Mouse (Mus musculus) MEL (cell line): ENCODE results near the gene Bicdl1. TPM values are rescaled to one million over a fixed set of nuclear protein-coding genes. Genes with fewer than 3 reads are reported as not detected.
A peak's percentile ranks its signal among the peaks of the same experiment; 100 is the strongest.

ENCODE experiments used
- DNase-seq: peaks from one replicate; pipeline ENCODE4 v3.0.0; 2011; ENCODE audit warnings: low read depth, low spot score
- H3K27ac ChIP-seq: 2 replicates; pipeline ENCODE4 v1.5.1; 2012; ENCODE audit warnings: low read depth, mild to moderate bottlenecking, control low read depth, low read length, moderate library complexity; ENCODE audit not compliant: control insufficient read depth
- H3K27me3 ChIP-seq, 2 experiments: fragments of 150-350 bp in 1 of 2; sonication (generic) in 1 of 2; 2 replicates each; pipeline ENCODE4 v1.6.1; 2012; ENCODE audit warnings: low read length in 2 of 2, mild to moderate bottlenecking in 2 of 2, improper control_type of control experiment in 1 of 2, moderate library complexity in 1 of 2; ENCODE audit not compliant: insufficient read depth in 2 of 2, control insufficient read depth in 1 of 2
- H3K36me3 ChIP-seq, 2 experiments: 2 replicates each; pipeline ENCODE4 v1.6.1; 2012 to 2014; ENCODE audit warnings: low read length in 2 of 2, improper control_type of control experiment in 1 of 2, inconsistent platforms in 1 of 2, mild to moderate bottlenecking in 1 of 2; ENCODE audit not compliant: insufficient read depth in 2 of 2, control insufficient read depth in 1 of 2
- H3K4me1 ChIP-seq, 2 experiments: fragments of 150-350 bp in 1 of 2; sonication (generic) in 1 of 2; 2 replicates each; pipeline ENCODE4 v1.6.1; 2012; ENCODE audit warnings: low read length in 2 of 2, improper control_type of control experiment in 1 of 2, mild to moderate bottlenecking in 1 of 2; ENCODE audit not compliant: insufficient read depth in 2 of 2, control insufficient read depth in 1 of 2
- H3K4me3 ChIP-seq, 2 experiments: fragments of 150-350 bp in 1 of 2; sonication (generic) in 1 of 2; 2 replicates each; pipeline ENCODE4 v1.5.1; 2012; ENCODE audit warnings: low read depth in 2 of 2, low read length in 2 of 2, mild to moderate bottlenecking in 2 of 2, moderate library complexity in 2 of 2, control low read depth in 1 of 2, improper control_type of control experiment in 1 of 2; ENCODE audit not compliant: control insufficient read depth in 1 of 2, insufficient read depth in 1 of 2
- H3K79me2 ChIP-seq: 2 replicates; pipeline ENCODE4 v1.6.1; 2012; ENCODE audit warnings: mild to moderate bottlenecking, low read length, moderate library complexity; ENCODE audit not compliant: control insufficient read depth, poor library complexity, insufficient read depth
- H3K9ac ChIP-seq: 2 replicates; pipeline ENCODE4 v1.6.1; 2012; ENCODE audit warnings: low read depth, mild to moderate bottlenecking, control low read depth, low read length, moderate library complexity; ENCODE audit not compliant: control insufficient read depth, poor library complexity, severe bottlenecking
- H3K9me3 ChIP-seq: fragments of 150-350 bp; sonication (generic); replicated peaks from 2 replicates; pipeline ENCODE4 v1.6.1; 2012; ENCODE audit warnings: mild to moderate bottlenecking, low read length, improper control_type of control experiment, moderate library complexity; ENCODE audit not compliant: insufficient read depth
- CHD1 ChIP-seq: IDR thresholded peaks from 2 replicates; pipeline ENCODE4 v1.6.1; 2012; ENCODE audit warnings: low read depth, mild to moderate bottlenecking, inconsistent platforms, low read length, improper control_type of control experiment
- CHD2 ChIP-seq: IDR thresholded peaks from 2 replicates; pipeline ENCODE4 v1.6.1; 2011; ENCODE audit warnings: low read length, improper control_type of control experiment
- CTCF ChIP-seq, 3 experiments: IDR thresholded peaks in 2 of 3; conservative IDR thresholded peaks in 1 of 3; 2 replicates each; pipeline ENCODE4 v1.5.1; 2011 to 2012; ENCODE audit warnings: low read length in 3 of 3, low read depth in 2 of 3, mild to moderate bottlenecking in 2 of 3, improper control_type of control experiment in 1 of 3, inconsistent platforms in 1 of 3, mixed read lengths in 1 of 3, moderate library complexity in 1 of 3; ENCODE audit not compliant: control insufficient read depth in 1 of 3, insufficient read depth in 1 of 3, poor library complexity in 1 of 3, severe bottlenecking in 1 of 3
- E2F4 ChIP-seq: IDR thresholded peaks from 2 replicates; pipeline ENCODE4 v1.6.1; 2011; ENCODE audit warnings: low read depth, low read length, improper control_type of control experiment, borderline replicate concordance
- ELF1 ChIP-seq: IDR thresholded peaks from 2 replicates; pipeline ENCODE4 v1.6.1; 2014; ENCODE audit warnings: low read depth, mild to moderate bottlenecking, inconsistent platforms, low read length, improper control_type of control experiment, moderate library complexity
- EP300 ChIP-seq, 2 experiments: IDR thresholded peaks; 2 replicates each; pipeline ENCODE4 v1.6.1; 2011; ENCODE audit warnings: improper control_type of control experiment in 2 of 2, low read length in 2 of 2, low read depth in 1 of 2, mild to moderate bottlenecking in 1 of 2
- ETS1 ChIP-seq: IDR thresholded peaks from 2 replicates; pipeline ENCODE4 v1.6.1; 2012; ENCODE audit warnings: low read depth, mild to moderate bottlenecking, inconsistent platforms, low read length, improper control_type of control experiment, moderate library complexity
- GABPA ChIP-seq: IDR thresholded peaks from 2 replicates; pipeline ENCODE4 v1.6.1; 2012; ENCODE audit warnings: low read depth, mild to moderate bottlenecking, inconsistent platforms, low read length, improper control_type of control experiment, moderate library complexity
- GATA1 ChIP-seq: IDR thresholded peaks from 2 replicates; pipeline ENCODE4 v1.6.1; 2011; ENCODE audit warnings: low read depth, low read length, improper control_type of control experiment
- HCFC1 ChIP-seq: IDR thresholded peaks from 2 replicates; pipeline ENCODE4 v1.6.1; 2012; ENCODE audit warnings: low read depth, mild to moderate bottlenecking, inconsistent platforms, low read length, improper control_type of control experiment, moderate library complexity
- MAFK ChIP-seq: IDR thresholded peaks from 2 replicates; pipeline ENCODE4 v1.6.1; 2011; ENCODE audit warnings: low read depth, mild to moderate bottlenecking, low read length, improper control_type of control experiment, borderline replicate concordance
- MXI1 ChIP-seq: IDR thresholded peaks from 2 replicates; pipeline ENCODE4 v1.6.1; 2011; ENCODE audit warnings: mild to moderate bottlenecking, low read depth, low read length, improper control_type of control experiment
- NELFE ChIP-seq: IDR thresholded peaks from 2 replicates; pipeline ENCODE4 v1.6.1; 2011; ENCODE audit warnings: low read depth, low read length, improper control_type of control experiment
- NRF1 ChIP-seq: IDR thresholded peaks from 2 replicates; pipeline ENCODE4 v1.6.1; 2014; ENCODE audit warnings: low read depth, mild to moderate bottlenecking, inconsistent platforms, low read length, improper control_type of control experiment, moderate library complexity; ENCODE audit not compliant: poor library complexity, insufficient read depth, severe bottlenecking
- POLR2A ChIP-seq, 2 experiments: IDR thresholded peaks; 2 replicates each; pipeline ENCODE4 v1.6.1; 2011 to 2012; ENCODE audit warnings: low read length in 2 of 2, mild to moderate bottlenecking in 2 of 2, control low read depth in 1 of 2, improper control_type of control experiment in 1 of 2, low read depth in 1 of 2, moderate library complexity in 1 of 2; ENCODE audit not compliant: control insufficient read depth in 1 of 2, insufficient read depth in 1 of 2, poor library complexity in 1 of 2
- POLR2AphosphoS2 ChIP-seq: IDR thresholded peaks from 2 replicates; pipeline ENCODE4 v1.6.1; 2011; ENCODE audit warnings: low read length, improper control_type of control experiment
- RAD21 ChIP-seq: IDR thresholded peaks from 2 replicates; pipeline ENCODE4 v1.6.1; 2011; ENCODE audit warnings: mild to moderate bottlenecking, low read depth, low read length, improper control_type of control experiment
- SIN3A ChIP-seq: IDR thresholded peaks from 2 replicates; pipeline ENCODE4 v1.6.1; 2012; ENCODE audit warnings: low read length, improper control_type of control experiment, inconsistent platforms
- SMC3 ChIP-seq: IDR thresholded peaks from 2 replicates; pipeline ENCODE4 v1.6.1; 2011; ENCODE audit warnings: low read depth, low read length, improper control_type of control experiment
- TBP ChIP-seq: IDR thresholded peaks from 2 replicates; pipeline ENCODE4 v1.8.0; 2011; ENCODE audit warnings: low read depth, low read length, improper control_type of control experiment
- TCF12 ChIP-seq: IDR thresholded peaks from 2 replicates; pipeline ENCODE4 v1.6.1; 2014; ENCODE audit warnings: low read depth, mild to moderate bottlenecking, inconsistent platforms, low read length, improper control_type of control experiment, moderate library complexity
- UBTF ChIP-seq: IDR thresholded peaks from 2 replicates; pipeline ENCODE4 v1.6.1; 2012; ENCODE audit warnings: low read depth, mild to moderate bottlenecking, inconsistent platforms, low read length, improper control_type of control experiment, moderate library complexity, borderline replicate concordance; ENCODE audit not compliant: insufficient read depth
- USF1 ChIP-seq: IDR thresholded peaks from 2 replicates; pipeline ENCODE4 v1.6.1; 2014; ENCODE audit warnings: low read depth, mild to moderate bottlenecking, inconsistent platforms, low read length, improper control_type of control experiment, moderate library complexity
- ZC3H11A ChIP-seq: IDR thresholded peaks from 2 replicates; pipeline ENCODE4 v1.6.1; 2012; ENCODE audit warnings: low read depth, mild to moderate bottlenecking, inconsistent platforms, low read length, improper control_type of control experiment
- ZMIZ1 ChIP-seq: IDR thresholded peaks from 2 replicates; pipeline ENCODE4 v1.6.1; 2012; ENCODE audit warnings: low read depth, mild to moderate bottlenecking, inconsistent platforms, low read length, improper control_type of control experiment, moderate library complexity
- polyA plus RNA-seq, 2 experiments: library from polyadenylated mRNA; stranded (reverse) in 1 of 2; unstranded in 1 of 2; fragments of >175 nt in 1 of 2; fragments of >200 nt in 1 of 2; gene quantifications; 2 replicates each; pipeline versions ENCODE4 v1.2.1 to v1.2.4; 2012; ENCODE audit warnings: low replicate concordance in 2 of 2, low read depth in 1 of 2; ENCODE audit not compliant: insufficient read length in 2 of 2, insufficient read depth in 1 of 2, missing spikeins in 1 of 2
- total RNA-seq: library from RNA; depleted of rRNA; stranded (reverse); fragments of 300-350 nt; gene quantifications from 2 replicates; pipeline ENCODE4 v1.2.3, GENCODE M21; 2012

Bicdl1 gene
- total and polyA plus RNA-seq, 3 experiments: 3.5 to 13.4 TPM; not detected in 1

DNA sequence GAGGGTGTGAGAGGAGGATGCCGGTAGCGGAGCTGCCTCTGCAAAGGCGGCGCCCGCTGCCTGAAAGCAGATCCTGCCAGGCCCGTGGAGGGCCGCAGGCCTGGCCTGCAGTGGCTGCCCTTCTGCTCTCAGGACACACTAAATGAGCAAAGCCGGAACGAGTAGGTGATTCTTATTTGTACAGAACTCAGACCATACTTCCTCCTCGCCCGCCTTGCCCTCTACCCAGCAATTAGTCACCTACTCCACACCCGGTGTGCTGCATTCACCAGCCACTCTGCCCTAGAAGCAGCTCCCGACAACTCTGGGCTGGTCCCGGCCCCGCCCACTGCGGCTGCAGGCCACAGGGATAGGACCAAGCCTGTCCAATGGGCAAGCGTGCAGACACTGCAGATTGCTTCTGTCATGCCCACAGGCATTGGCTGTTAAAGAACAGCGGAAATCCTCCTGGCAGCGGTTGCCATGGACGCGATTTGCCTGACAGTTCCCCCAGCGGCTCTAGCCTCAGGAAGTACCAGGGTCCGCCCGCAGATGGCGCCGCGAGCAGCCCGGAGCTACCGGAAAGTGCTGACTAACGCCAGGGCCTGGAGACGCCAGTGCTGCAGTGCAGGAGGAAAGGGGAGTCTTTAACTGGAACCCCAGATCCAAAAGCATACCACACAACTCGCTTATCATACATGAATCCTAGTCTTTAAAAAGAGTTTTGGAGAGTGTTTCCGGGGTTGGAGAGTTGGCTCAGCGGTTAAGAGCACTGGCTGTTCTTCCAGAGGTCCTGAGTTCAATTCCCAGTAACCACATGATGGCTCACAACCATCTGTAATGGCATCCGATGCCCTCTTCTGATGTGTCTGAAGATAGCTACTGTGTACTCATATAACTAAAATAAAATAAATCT lies 78.5 kb downstream of the Bicdl1 start:
- Histone ChIP-seq H3K36me3 (no peaks in the 10 kb centered on the region; a peak in 1 of 4 replicates), H3K27ac (peak overlapping the region; percentile 71), H3K27me3 (no peaks in the 10 kb centered on the region), H3K4me1 (peaks cover 2 to 3% of the 10 kb centered on the region in 2 experiments; a peak in 1 of 4 replicates), H3K9me3 (no peaks in the 10 kb centered on the region), H3K79me2 (no peaks in the 10 kb centered on the region), H3K4me3 (peak overlapping the region; percentile 61 to 66), H3K9ac (peak overlapping the region; percentile 68)
- TF ChIP-seq ZMIZ1 (peak; percentile 77), NELFE (peak; percentile 87), NRF1 (peak; percentile 57; the same call in 1 of the 2 replicates), POLR2A (IDR thresholded peaks at IDR 0.05; ENCODE audit: control insufficient read depth in 1 of 2, insufficient read depth in 1 of 2, low read depth in 1 of 2, low read length in 2 of 2, poor library complexity in 1 of 2) (peak; percentile 60 to 96; a peak in 3 of 4 replicates), CTCF (IDR thresholded peaks at IDR 0.05 in 2 of 3, conservative IDR thresholded peaks at IDR 0.05 in 1 of 3; ENCODE audit: control insufficient read depth in 1 of 3, insufficient read depth in 1 of 3, low read depth in 2 of 3, low read length in 3 of 3, poor library complexity in 1 of 3, severe bottlenecking in 1 of 3) (peak; percentile 73 to 92 (median 91)), ZC3H11A (peak; percentile 45; the same call in 1 of the 2 replicates), TBP (peak; percentile 98), ELF1 (peak; percentile 83), RAD21 (peak; percentile 65), MXI1 (peak; percentile 95), GATA1 (no peak), GABPA (no peak; the same call in 1 of the 2 replicates), USF1 (no peak), POLR2AphosphoS2 (peak; percentile 47; the same call in 1 of the 2 replicates), ETS1 (peak; percentile 14; the same call in 1 of the 2 replicates), SIN3A (peak; percentile 99), CHD2 (no peak), TCF12 (peak; percentile 53), CHD1 (no peak), E2F4 (no peak), EP300 (IDR thresholded peaks at IDR 0.05; ENCODE audit: low read depth in 1 of 2, low read length in 2 of 2) (peak in 1 of 2 experiments; percentile 27; a peak in 3 of 4 replicates), SMC3 (peak; percentile 78), UBTF (no peak), MAFK (no peak), HCFC1 (peak; percentile 78)
- DNase-seq: peak; percentile 99
